9 mouse cellular contexts compared by ENCODE assay signal in the genomic region with DNA sequence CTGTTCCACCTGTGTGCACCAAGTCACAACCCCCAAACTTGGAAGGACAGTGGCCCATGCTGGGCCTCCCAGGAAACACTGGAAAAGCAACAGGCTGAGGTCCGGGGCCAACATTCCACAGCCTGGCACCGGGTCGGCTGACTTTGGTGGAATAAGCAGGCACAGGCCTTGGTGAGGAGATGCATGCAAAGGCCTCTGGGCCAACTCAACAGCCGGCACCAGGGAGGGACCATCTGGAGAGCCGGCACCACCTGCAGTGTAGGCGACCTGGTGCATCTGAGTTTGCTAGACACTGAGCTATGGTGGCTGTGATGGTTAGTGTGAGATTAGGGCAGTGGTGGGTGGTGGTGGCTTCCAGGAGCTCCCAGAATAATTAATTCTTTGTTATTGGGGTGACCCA. TPM values are rescaled to one million over a fixed set of nuclear protein-coding genes. Genes with fewer than 3 reads are reported as not detected.
DNase-seq lines count a peak whose midpoint lies in the region; ATAC-seq and TF ChIP-seq lines count a peak whose summit lies in the region.
"Had no signal": no experiment of that assay in that cellular context is flagged by ENCODE, and none has a peak within 500 bp of the region (broad histone marks: within the 10 kb centered on the region; RNA-seq: fewer than 3 reads in every experiment).

No protein-coding gene starts in this region.

- H3K9me3 ChIP-seq in MEL (replicated peaks; ENCODE audit: insufficient read depth, low read length): no peaks in the 10 kb centered on the region

- peak; percentile 94 for ATAC-seq in frontal cortex, adult (ENCODE audit: low TSS enrichment)
- ATAC-seq in erythroblast, adult 5-6 weeks (replicated peaks; ENCODE audit: low FRiP score, poor library complexity, severe bottlenecking): 0 out of 2 replicates have a peak, but pooled peaks have one; percentile 24

- TF ChIP-seq RAD21 in MEL (IDR thresholded peaks at IDR 0.05; ENCODE audit: low read depth, low read length): no peak

- H3K36me3 ChIP-seq in MEL (ENCODE audit: control insufficient read depth in 1 of 2, insufficient read depth in 2 of 2, low read length in 2 of 2): peaks cover 0 to 37% of the 10 kb centered on the region in 2 experiments; a peak in 2 of 4 replicates

- H3K27me3 ChIP-seq in MEL (ENCODE audit: control insufficient read depth in 1 of 2, insufficient read depth in 2 of 2, low read length in 2 of 2): no peaks in the 10 kb centered on the region

- H3K27ac ChIP-seq in MEL (ENCODE audit: control insufficient read depth, low read depth, low read length): peak overlapping the region; percentile 70
- H3K27ac ChIP-seq: heart, adult 2 months had no signal

- TF ChIP-seq CTCF in MEL (IDR thresholded peaks at IDR 0.05 in 2 of 3, conservative IDR thresholded peaks at IDR 0.05 in 1 of 3; ENCODE audit: control insufficient read depth in 1 of 3, insufficient read depth in 1 of 3, low read depth in 2 of 3, low read length in 3 of 3, poor library complexity in 1 of 3, severe bottlenecking in 1 of 3): no peak

- no peaks in the 10 kb centered on the region for H3K79me2 ChIP-seq in MEL (ENCODE audit: control insufficient read depth, insufficient read depth, low read length, poor library complexity)

- TF ChIP-seq POLR2A in MEL (IDR thresholded peaks at IDR 0.05; ENCODE audit: control insufficient read depth in 1 of 2, insufficient read depth in 1 of 2, low read depth in 1 of 2, low read length in 2 of 2, poor library complexity in 1 of 2): no peak

- TF ChIP-seq EP300 in MEL (IDR thresholded peaks at IDR 0.05; ENCODE audit: low read depth in 1 of 2, low read length in 2 of 2): 0 out of 4 replicates have a peak, but pooled peaks of 1 of the 2 experiments have one; percentile 19

- H3K4me1 ChIP-seq in MEL (ENCODE audit: control insufficient read depth in 1 of 2, insufficient read depth in 2 of 2, low read length in 2 of 2): peaks cover 30 to 62% of the 10 kb centered on the region in 2 experiments

- DNase-seq in frontal cortex, postnatal 14 days (ENCODE audit: low spot score in 2 of 2): no peak
- DNase-seq in MEL (ENCODE audit: low read depth, low spot score): peak; percentile 59
- peak; percentile 79 to 81 for DNase-seq in layer of hippocampus, postnatal 36 days
- no peak for DNase-seq in retina, postnatal 1 day
- no peak for DNase-seq in c-Kit-positive CD71-positive TER-119-positive erythroid progenitor cells, embryonic 14.5 days (ENCODE audit: low spot score)
- no peak for DNase-seq in ovary, postnatal 10 days (ENCODE audit: low spot score)
- DNase-seq: heart, adult 2 months had no signal

- no peak overlapping the region for H3K4me3 ChIP-seq in MEL (ENCODE audit: control insufficient read depth in 1 of 2, insufficient read depth in 1 of 2, low read depth in 2 of 2, low read length in 2 of 2)
- H3K4me3 ChIP-seq: heart, adult 2 months had no signal

- H3K9ac ChIP-seq in MEL (ENCODE audit: control insufficient read depth, low read depth, low read length, poor library complexity, severe bottlenecking): peak overlapping the region; percentile 38

TF ChIP-seq in MEL, 35 proteins besides CTCF, POLR2A, EP300 and RAD21:
- TF ChIP-seq E2F4 (IDR thresholded peaks at IDR 0.05; ENCODE audit: borderline replicate concordance, low read depth, low read length): no peak
- TF ChIP-seq CHD1 (IDR thresholded peaks at IDR 0.05; ENCODE audit: low read depth, low read length): no peak
- no peak for TF ChIP-seq ZKSCAN1 (IDR thresholded peaks at IDR 0.05; ENCODE audit: low read depth, low read length)
- TF ChIP-seq MEF2A (IDR thresholded peaks at IDR 0.05; ENCODE audit: extremely low read depth, insufficient replicate concordance, low read depth, low read length, poor library complexity, severe bottlenecking): 0 out of 2 replicates have a peak, but pooled peaks have one; percentile 8
- TF ChIP-seq BHLHE40 (IDR thresholded peaks at IDR 0.05; ENCODE audit: borderline replicate concordance, low read depth, low read length): no peak
- TF ChIP-seq TCF12 (IDR thresholded peaks at IDR 0.05; ENCODE audit: low read depth, low read length): peak; percentile 64
- no peak for TF ChIP-seq HCFC1 (IDR thresholded peaks at IDR 0.05; ENCODE audit: low read depth, low read length)

RNA-seq across cellular contexts. Expression of a gene that starts 46.3 kb away (rescaled TPM):
- 25.3 and 27.7 TPM in 2 replicates for total RNA-seq in MEL (2012; rRNA removed)
- polyA plus RNA-seq in MEL (2012; ENCODE audit: insufficient read depth in 1 of 2, insufficient read length in 2 of 2, low read depth in 1 of 2, low replicate concordance in 2 of 2, missing spikeins in 1 of 2): 10 to 100 TPM in 1 of 2 experiments, not detected in 1; 39.0 TPM
- 4.4 and 5.0 TPM in 2 replicates for total RNA-seq in erythroblast, adult 5-6 weeks (2015; ENCODE audit: low replicate concordance)
- 6.7 and 9.9 TPM in 2 replicates for total RNA-seq in erythroblast, adult 5-6 weeks (2017; ENCODE audit: low replicate concordance)
- total RNA-seq in layer of hippocampus, postnatal 36 days (2021): 10 to 100 TPM; 34.5 to 38.0 TPM

Comparison
In these comparisons a context has a peak if more than half of its experiments do, and no peak if none do; other contexts are left out.
1. DNase-seq: peak in MEL (single experiment) and layer of hippocampus, postnatal 36 days (2 of 2); none in frontal cortex, postnatal 14 days (0 of 2), retina, postnatal 1 day (single experiment), c-Kit-positive CD71-positive TER-119-positive erythroid progenitor cells, embryonic 14.5 days (single experiment) and ovary, postnatal 10 days (single experiment).